Mouse (Mus musculus): ENCODE results near the gene Ppil6. TPM values are rescaled to one million over a fixed set of nuclear protein-coding genes. Genes with fewer than 3 reads are reported as not detected.

Ppil6 gene
- polyA plus RNA-seq, 1 experiment from 2014 or later = 1.2 TPM

- DNase-seq (ENCODE audit: low spot score) = peak; percentile 94
- Histone ChIP-seq H3K27me3 (ENCODE audit: insufficient read depth, poor library complexity, severe bottlenecking) (no peaks in the 10 kb centered on the region), H3K9me3 (no peaks in the 10 kb centered on the region), H3K4me3 (peak within 1 kb of the TSS; percentile 95), H3K4me1 (replicated peaks) (peaks cover 31% of the 10 kb centered on the region), H3K27ac (peak within 1 kb of the TSS; percentile 99), H3K36me3 (peaks cover 16% of the 10 kb centered on the region)
- WGBS = under 1% methylated on average over 69 of the region's 69 CpGs
Measured at GRCm38 (mm10) chr10:41518981-41519618, 28.9 kb downstream of the Ppil6 start, which contains the start of gene Cd164. TSS of gene Cd164 (plus strand) at chr10:41519414.

DNA sequence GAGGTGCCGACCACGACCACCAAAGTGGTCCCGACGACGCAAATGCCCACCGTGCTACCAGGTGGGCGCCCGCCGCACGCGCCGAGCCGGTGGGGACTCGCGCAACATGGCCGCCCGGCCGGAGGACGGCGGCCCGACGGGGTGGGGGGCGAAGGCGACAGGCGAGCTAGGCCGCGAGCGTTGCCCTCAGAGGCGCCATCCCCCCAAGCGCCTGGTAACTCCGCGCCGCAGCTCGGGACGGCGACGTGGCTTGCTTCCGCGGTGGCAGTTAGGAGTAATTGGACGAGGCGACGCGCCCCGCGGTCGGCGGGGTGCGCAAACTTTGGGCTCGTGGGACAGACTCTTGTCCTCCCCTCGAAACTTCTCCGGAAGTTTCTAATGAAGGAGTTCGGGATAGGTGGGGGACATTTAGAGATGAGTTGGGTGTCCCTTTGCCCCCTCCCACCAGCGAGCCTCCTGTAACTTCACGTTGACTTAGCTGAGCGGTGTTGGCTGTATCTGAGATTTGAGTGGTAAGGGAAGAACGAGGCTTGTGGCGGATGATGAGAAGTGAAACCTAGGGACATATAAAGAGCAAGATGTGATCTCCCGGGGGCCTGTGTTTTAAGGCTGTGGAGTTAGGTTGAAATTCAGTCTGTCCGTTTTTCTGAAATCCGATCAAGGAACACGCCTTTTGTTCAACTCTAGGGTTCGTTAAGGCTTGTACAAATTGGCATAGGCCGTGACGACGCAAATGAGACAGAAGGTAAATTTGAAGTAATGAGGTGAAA is 29.6 kb downstream of the Ppil6 start:
- no peak for DNase-seq (ENCODE audit: low spot score)
- WGBS = under 1% methylated on average over 65 of the region's 65 CpGs

DNA sequence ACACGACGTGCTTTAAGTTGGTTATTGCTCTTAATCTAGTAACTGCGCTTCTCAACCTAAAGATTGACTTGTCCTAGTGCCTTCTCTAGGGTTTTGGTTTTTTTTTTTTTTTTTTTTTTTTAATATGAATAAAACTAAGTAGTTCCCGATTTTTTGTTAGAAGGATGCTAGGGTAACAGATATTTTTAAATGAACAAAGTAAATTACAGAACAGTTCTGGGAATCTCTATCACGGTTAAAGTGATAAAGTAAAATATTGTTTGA is 30.1 kb downstream of the Ppil6 start:
- peaks cover 28% of the 10 kb centered on the region for H3K36me3 ChIP-seq
- no peaks in the 10 kb centered on the region for H3K9me3 ChIP-seq
- WGBS = 11% methylated on average over 5 of the region's 5 CpGs
- no peak for DNase-seq (ENCODE audit: low spot score)
- no peaks in the 10 kb centered on the region for H3K27me3 ChIP-seq (ENCODE audit: insufficient read depth, poor library complexity, severe bottlenecking)
- H3K4me3 ChIP-seq = peak overlapping the region; percentile 95
- peaks cover 31% of the 10 kb centered on the region for H3K4me1 ChIP-seq (replicated peaks)
- peak overlapping the region; percentile 99 for H3K27ac ChIP-seq

More for the DNA sequence above, 29.6 kb downstream of the Ppil6 start:
- Histone ChIP-seq H3K4me1 (replicated peaks) (peaks cover 31% of the 10 kb centered on the region), H3K27ac (peak overlapping the region; percentile 99), H3K36me3 (peaks cover 23% of the 10 kb centered on the region), H3K9me3 (no peaks in the 10 kb centered on the region), H3K4me3 (peak overlapping the region; percentile 95), H3K27me3 (ENCODE audit: insufficient read depth, poor library complexity, severe bottlenecking) (no peaks in the 10 kb centered on the region)

DNA sequence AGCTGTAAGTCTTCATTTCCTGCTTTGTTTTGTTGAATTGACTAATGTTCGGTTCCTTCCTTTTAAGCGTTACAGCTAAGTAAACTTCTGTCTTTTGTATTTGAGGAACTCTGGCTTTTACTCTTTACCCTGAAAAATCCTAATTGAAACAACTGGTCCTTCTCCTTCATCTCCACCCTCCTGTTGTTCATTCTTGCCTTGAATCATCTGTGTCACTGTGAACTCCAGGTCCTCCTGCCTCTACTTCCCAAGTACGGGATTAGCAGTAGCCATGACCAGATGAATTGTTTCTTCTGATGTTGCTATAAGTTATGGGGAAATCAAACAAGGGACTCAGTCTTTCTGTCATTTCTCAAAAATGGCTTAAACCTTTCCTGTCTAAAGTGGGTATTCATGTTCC is 33.1 kb downstream of the Ppil6 start:
- WGBS = 93% methylated on average over 3 of the region's 3 CpGs
- peaks cover 26% of the 10 kb centered on the region for H3K4me1 ChIP-seq (replicated peaks)
- no peaks in the 10 kb centered on the region for H3K27me3 ChIP-seq (ENCODE audit: insufficient read depth, poor library complexity, severe bottlenecking)
- DNase-seq (ENCODE audit: low spot score) = no peak
- no peak overlapping the region for H3K27ac ChIP-seq
- H3K36me3 ChIP-seq = peaks cover 54% of the 10 kb centered on the region
- H3K9me3 ChIP-seq = no peaks in the 10 kb centered on the region
- H3K4me3 ChIP-seq = no peak overlapping the region

DNA sequence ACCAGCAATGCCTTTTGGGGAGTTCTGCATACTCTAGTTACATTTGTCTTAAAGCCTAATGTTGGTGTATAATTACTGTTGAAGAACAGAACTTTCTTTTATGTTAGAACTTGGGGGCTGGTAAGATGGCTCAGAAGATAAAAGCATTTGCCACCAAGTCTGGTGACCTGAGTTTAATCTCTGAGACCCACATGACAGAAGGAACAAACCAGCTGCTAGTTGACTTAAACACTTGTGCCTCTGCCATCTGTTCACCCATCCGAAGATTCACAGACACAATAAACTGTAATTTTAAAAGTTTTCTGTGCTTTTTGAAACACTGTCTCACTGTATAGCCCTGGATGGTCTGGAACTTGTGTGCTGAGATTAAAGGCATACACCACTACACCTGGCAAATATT is 35.5 kb downstream of the Ppil6 start:
- no peaks in the 10 kb centered on the region for H3K9me3 ChIP-seq
- H3K4me3 ChIP-seq = no peak overlapping the region
- no peak overlapping the region for H3K27ac ChIP-seq
- 90% methylated on average over 1 of the region's 1 CpGs for WGBS
- no peak for DNase-seq (ENCODE audit: low spot score)
- peaks cover 24% of the 10 kb centered on the region for H3K4me1 ChIP-seq (replicated peaks)
- peaks cover 77% of the 10 kb centered on the region for H3K36me3 ChIP-seq
- no peaks in the 10 kb centered on the region for H3K27me3 ChIP-seq (ENCODE audit: insufficient read depth, poor library complexity, severe bottlenecking)

- no peak for DNase-seq (ENCODE audit: low spot score)
- Histone ChIP-seq H3K27ac (no peak overlapping the region), H3K36me3 (peaks cover 95% of the 10 kb centered on the region), H3K27me3 (ENCODE audit: insufficient read depth, poor library complexity, severe bottlenecking) (no peaks in the 10 kb centered on the region), H3K4me1 (replicated peaks) (no peaks in the 10 kb centered on the region), H3K4me3 (no peak overlapping the region), H3K9me3 (no peaks in the 10 kb centered on the region)
- 90% methylated on average over 5 of the region's 5 CpGs for WGBS
Measured at GRCm38 (mm10) chr10:41529972-41530371, 39.7 kb downstream of the Ppil6 start.

GRCm38 (mm10) chr10:41535991-41536390 is 45.8 kb downstream of the Ppil6 start:
- DNase-seq (ENCODE audit: low spot score) = no peak
- Histone ChIP-seq H3K4me1 (replicated peaks) (no peaks in the 10 kb centered on the region), H3K9me3 (no peaks in the 10 kb centered on the region), H3K36me3 (peaks cover 78% of the 10 kb centered on the region), H3K27me3 (ENCODE audit: insufficient read depth, poor library complexity, severe bottlenecking) (no peaks in the 10 kb centered on the region), H3K4me3 (no peak overlapping the region), H3K27ac (no peak overlapping the region)
- 97% methylated on average over 2 of the region's 2 CpGs for WGBS

DNA sequence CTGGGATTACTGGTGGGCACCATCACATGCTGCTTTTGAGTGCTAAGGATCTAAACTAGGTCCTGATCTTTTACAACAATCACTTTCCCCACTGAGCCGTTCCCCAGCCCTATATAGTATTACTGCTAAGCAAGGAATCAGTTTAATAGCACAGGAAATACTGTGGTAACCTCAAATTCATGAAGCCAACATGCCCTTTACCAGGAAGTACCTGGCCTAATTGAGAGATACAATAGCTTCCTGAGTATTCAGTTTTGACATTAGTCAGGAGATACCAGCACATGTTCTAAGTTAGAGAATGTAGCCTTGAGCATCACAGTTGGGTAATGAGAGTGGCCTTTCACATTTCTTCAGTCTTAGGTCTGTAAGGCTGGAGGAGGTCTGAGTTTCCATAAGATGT is 46.5 kb downstream of the Ppil6 start:
- Histone ChIP-seq H3K4me1 (replicated peaks) (no peaks in the 10 kb centered on the region), H3K4me3 (no peak overlapping the region), H3K9me3 (no peaks in the 10 kb centered on the region), H3K27me3 (ENCODE audit: insufficient read depth, poor library complexity, severe bottlenecking) (no peaks in the 10 kb centered on the region), H3K27ac (no peak overlapping the region), H3K36me3 (peaks cover 71% of the 10 kb centered on the region)
- 98% methylated on average over 1 of the region's 1 CpGs for WGBS
- no peak for DNase-seq (ENCODE audit: low spot score)

GRCm38 (mm10) chr10:41537226-41537982 is 47.2 kb downstream of the Ppil6 start:
- Histone ChIP-seq H3K4me3 (no peak overlapping the region), H3K27ac (no peak overlapping the region), H3K36me3 (peaks cover 64% of the 10 kb centered on the region), H3K27me3 (ENCODE audit: insufficient read depth, poor library complexity, severe bottlenecking) (no peaks in the 10 kb centered on the region), H3K9me3 (no peaks in the 10 kb centered on the region), H3K4me1 (replicated peaks) (no peaks in the 10 kb centered on the region)
- WGBS = 90% methylated on average over 4 of the region's 4 CpGs
- DNase-seq (ENCODE audit: low spot score) = no peak

DNA sequence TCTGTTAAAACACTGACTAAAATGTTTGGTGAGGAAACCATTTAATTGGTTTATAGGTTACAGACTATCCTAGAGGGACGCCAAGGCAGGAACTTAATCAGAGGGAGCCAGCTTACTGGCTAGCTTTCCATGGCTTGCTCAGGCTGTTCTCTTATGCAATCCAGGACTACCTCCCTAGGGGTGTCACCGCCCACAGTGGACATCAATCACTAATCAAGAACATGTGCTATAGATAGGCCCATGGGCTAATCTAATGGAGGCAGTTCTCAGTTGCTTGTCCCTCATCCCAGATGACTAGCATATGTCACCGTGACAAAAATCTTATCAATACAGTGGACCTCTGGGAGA is 47.7 kb downstream of the Ppil6 start:
- no peaks in the 10 kb centered on the region for H3K9me3 ChIP-seq
- no peaks in the 10 kb centered on the region for H3K27me3 ChIP-seq (ENCODE audit: insufficient read depth, poor library complexity, severe bottlenecking)
- H3K4me3 ChIP-seq = no peak overlapping the region
- no peaks in the 10 kb centered on the region for H3K4me1 ChIP-seq (replicated peaks)
- no peak for DNase-seq (ENCODE audit: low spot score)
- peaks cover 59% of the 10 kb centered on the region for H3K36me3 ChIP-seq
- 96% methylated on average over 3 of the region's 3 CpGs for WGBS
- H3K27ac ChIP-seq = no peak overlapping the region

DNA sequence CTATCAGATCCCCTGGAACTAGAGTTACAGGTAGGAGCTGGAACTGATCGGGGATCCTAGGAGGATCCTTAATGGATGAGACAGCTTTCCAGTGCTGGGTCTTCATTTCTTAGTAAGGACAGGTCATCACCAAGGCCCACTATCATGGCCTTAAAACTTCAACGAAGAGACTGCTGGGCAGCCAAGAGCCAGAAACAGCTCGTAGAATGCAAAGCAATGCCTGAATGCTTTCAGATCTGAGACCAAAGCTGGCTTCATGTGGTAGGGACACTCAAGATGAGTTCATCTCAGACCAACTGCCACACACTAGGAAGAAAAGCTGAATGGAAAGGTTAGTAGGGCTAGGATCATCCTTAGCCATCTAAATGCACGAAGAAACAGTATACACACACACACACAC is 48.7 kb downstream of the Ppil6 start:
- no peak overlapping the region for H3K4me3 ChIP-seq
- 94% methylated on average over 4 of the region's 4 CpGs for WGBS
- H3K36me3 ChIP-seq = peaks cover 48% of the 10 kb centered on the region
- DNase-seq (ENCODE audit: low spot score) = no peak
- no peak overlapping the region for H3K27ac ChIP-seq
- no peaks in the 10 kb centered on the region for H3K4me1 ChIP-seq (replicated peaks)
- H3K27me3 ChIP-seq (ENCODE audit: insufficient read depth, poor library complexity, severe bottlenecking) = no peaks in the 10 kb centered on the region
- no peaks in the 10 kb centered on the region for H3K9me3 ChIP-seq

GRCm38 (mm10) chr10:41542057-41542456 is 51.8 kb downstream of the Ppil6 start:
- 96% methylated on average over 6 of the region's 6 CpGs for WGBS
- Histone ChIP-seq H3K27ac (no peak overlapping the region), H3K36me3 (peaks cover 18% of the 10 kb centered on the region), H3K27me3 (ENCODE audit: insufficient read depth, poor library complexity, severe bottlenecking) (no peaks in the 10 kb centered on the region), H3K9me3 (no peaks in the 10 kb centered on the region), H3K4me3 (no peak overlapping the region), H3K4me1 (replicated peaks) (peaks cover 8% of the 10 kb centered on the region)
- DNase-seq (ENCODE audit: low spot score) = no peak

- Histone ChIP-seq H3K27me3 (ENCODE audit: insufficient read depth, poor library complexity, severe bottlenecking) (no peaks in the 10 kb centered on the region), H3K9me3 (peaks cover 2% of the 10 kb centered on the region; the same call in 1 of the 2 replicates), H3K27ac (no peak overlapping the region), H3K4me3 (no peak overlapping the region), H3K4me1 (replicated peaks) (peaks cover 8% of the 10 kb centered on the region), H3K36me3 (peaks cover 7% of the 10 kb centered on the region; the same call in 1 of the 2 replicates)
- no peak for DNase-seq (ENCODE audit: low spot score)
- 84% methylated on average over 4 of the region's 4 CpGs for WGBS
Measured at GRCm38 (mm10) chr10:41543439-41543838, 53.2 kb downstream of the Ppil6 start.

Data from hindbrain, embryonic 10.5 days (tissue).